Mouse (Mus musculus): ENCODE results near the gene Gtf3a. TPM values are rescaled to one million over a fixed set of nuclear protein-coding genes. Genes with fewer than 3 reads are reported as not detected.

Gtf3a gene
- polyA plus RNA-seq (2015; fragmentation: Nextera tagmentation; extraction: Ambion mirVana): 75.6 and 83.0 TPM in 2 replicates

DNA sequence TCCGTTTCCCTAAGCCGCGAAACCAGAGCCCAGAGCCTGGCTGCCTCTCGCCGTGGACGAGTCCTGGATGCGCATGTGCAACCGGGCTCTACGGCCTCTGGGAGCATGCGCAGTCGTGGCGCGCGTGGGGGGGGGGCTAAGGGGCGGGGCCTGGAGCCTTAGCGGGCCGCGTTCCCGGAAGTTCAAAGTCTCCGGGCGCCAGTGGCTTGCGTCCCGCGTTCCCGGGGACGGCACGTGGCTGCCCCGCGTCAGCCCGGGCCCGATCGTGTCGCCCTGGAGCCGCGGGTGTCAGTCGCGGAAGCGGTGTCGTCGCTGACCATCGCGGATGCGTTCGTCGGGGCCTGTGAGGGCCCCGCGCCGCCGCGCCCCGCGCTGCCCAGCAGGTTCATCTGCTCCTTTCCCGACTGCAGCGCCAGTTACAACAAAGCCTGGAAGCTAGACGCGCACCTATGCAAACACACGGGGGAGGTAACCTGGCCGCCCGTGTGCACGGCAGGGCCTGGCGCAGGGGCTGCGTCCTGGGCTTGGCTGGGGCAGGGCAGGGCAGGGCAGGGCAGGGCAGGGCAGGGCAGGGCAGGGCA, at the start of gene Gtf3a:
Gtf3a (plus strand) TSS at position 150 of the 581 bp plus-strand sequence.

DNA sequence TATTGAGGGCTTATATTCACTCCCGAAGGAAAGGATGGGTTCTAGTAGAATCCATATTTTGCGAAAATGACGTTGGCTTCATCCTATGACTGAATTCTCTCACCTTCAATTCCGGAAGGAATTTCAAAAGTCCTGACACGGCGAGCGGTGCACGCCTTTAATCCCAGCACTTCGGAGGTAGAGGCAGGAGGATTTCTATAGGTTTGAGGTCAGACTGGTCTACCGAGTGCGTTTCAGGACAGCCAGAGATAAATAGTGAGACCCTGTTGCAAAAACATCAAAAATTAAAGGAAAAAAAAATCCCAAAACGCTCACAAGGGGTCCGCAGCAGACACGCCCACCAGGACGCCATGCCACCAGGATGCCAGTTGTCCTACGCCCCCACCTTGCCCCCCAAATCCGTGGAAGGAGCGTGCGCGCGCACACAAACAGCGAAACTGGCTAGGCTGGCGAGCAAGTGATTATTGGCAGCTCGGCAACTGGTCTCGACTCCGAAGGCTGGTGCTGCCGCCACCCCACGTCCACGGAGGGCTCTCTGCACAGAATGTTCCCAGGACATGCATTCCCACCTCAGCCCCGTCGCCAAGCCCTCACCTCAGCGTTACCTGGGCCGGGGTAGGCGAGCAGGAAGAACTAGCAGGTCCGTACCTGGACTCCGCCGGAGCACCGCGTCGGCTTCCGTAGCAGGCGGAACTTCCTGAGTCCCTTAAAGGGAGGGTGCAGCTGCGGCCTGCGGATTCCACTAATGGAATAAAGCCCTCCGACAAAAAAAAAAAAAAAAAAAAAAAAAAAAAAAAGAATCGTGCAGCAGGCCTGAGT, 14.9 kb downstream of the Gtf3a start, which contains the start of gene Mtif3:
Mtif3 (minus strand) TSS at position 683 of the 819 bp plus-strand sequence.

Other genes starting within 250 kb of the Gtf3a start
- gene Usp12, start 153.7 kb upstream of the Gtf3a start, polyA plus RNA-seq (2015; fragmentation: Nextera tagmentation; extraction: Ambion mirVana): 10.6 and 12.1 TPM in 2 replicates
- gene Rpl21, start 115.8 kb upstream of the Gtf3a start, polyA plus RNA-seq (2015; fragmentation: Nextera tagmentation; extraction: Ambion mirVana): 526 and 721 TPM in 2 replicates
- gene Rasl11a, start 103.6 kb upstream of the Gtf3a start, polyA plus RNA-seq (2015; fragmentation: Nextera tagmentation; extraction: Ambion mirVana): 20.7 and 31.9 TPM in 2 replicates
- gene Mtif3, start 15.1 kb downstream of the Gtf3a start, polyA plus RNA-seq (2015; fragmentation: Nextera tagmentation; extraction: Ambion mirVana): 44.4 and 47.1 TPM in 2 replicates
- gene Lnx2, start 127.9 kb downstream of the Gtf3a start, polyA plus RNA-seq (2015; fragmentation: Nextera tagmentation; extraction: Ambion mirVana): 5.2 and 6.9 TPM in 2 replicates
- gene Polr1d, start 128.4 kb downstream of the Gtf3a start, polyA plus RNA-seq (2015; fragmentation: Nextera tagmentation; extraction: Ambion mirVana): 145 and 151 TPM in 2 replicates
- not detected in 2 replicates for gene Gsx1, start 240.0 kb downstream of the Gtf3a start, polyA plus RNA-seq (2015; fragmentation: Nextera tagmentation; extraction: Ambion mirVana)